Mouse (Mus musculus): ENCODE data around the gene Efcab5.

GRCm38 (mm10) chr11:77150806-77151205, 38.0 kb downstream of the Efcab5 start:
- TF ChIP-seq CTCF (conservative IDR thresholded peaks at IDR 0.05; ENCODE audit: low read length) (no peak), POU5F1 (IDR thresholded peaks at IDR 0.05; ENCODE audit: borderline replicate concordance, low read length) (no peak)
